Mouse (Mus musculus): ENCODE measurements around the gene Ubd. TPM values are rescaled to one million over a fixed set of nuclear protein-coding genes. Genes with fewer than 3 reads are reported as not detected.

Ubd gene
- not detected in 2 replicates for polyA plus RNA-seq (2012; rRNA removed)

DNA sequence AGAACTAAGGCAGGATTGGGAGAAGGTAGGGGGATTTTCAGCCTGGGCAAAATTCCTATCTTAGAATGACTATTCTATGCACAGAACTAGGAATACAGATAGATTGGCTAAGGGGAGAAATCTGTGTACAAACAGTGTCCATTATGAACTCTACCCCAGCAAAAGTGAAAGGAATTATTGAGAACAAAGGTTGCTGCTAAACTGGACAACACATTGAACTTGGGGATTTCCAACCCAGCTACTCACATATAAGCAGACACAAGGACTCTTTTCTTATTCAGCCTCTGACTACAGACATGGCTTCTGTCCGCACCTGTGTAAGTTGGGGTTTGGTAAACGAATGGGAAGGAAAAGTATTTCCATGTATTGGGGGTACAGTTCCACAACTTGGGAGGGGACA lies at the start of gene Ubd:
Gene Ubd (plus strand): TSS at position 237 of the 400 bp plus-strand sequence.
- TF ChIP-seq CTCF (IDR thresholded peaks at IDR 0.05; ENCODE audit: borderline replicate concordance, extremely low read depth, insufficient read depth, insufficient read length) (no peak), POLR2A (IDR thresholded peaks at IDR 0.05; ENCODE audit: borderline replicate concordance, extremely low read depth, insufficient read depth, insufficient read length, poor library complexity, severe bottlenecking) (no peak)
- DNase-seq (ENCODE audit: low read depth): no peak

DNA sequence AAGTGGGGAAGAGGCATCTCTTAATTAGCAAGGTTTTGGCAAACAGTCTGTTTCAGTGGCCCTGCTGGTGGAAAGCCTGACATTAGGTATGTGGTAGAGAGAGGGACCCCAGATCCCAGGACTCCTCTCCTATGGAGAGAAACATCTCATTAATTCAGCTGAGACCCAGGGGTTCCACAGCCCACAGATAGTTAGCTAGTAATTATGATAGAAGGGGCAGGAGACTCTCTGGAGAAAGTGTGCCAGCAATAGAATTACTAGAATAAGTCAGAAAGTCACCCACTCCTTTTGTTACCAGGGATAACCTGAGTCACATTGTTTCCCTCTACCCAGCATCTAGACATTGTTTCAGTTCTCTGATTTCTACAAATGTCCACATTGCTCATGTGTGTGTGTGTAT lies 32.3 kb upstream of the Ubd start, which contains the start of gene Olfr93:
Gene Olfr93 (minus strand): TSS at position 101 of the 400 bp plus-strand sequence.
- TF ChIP-seq CTCF (IDR thresholded peaks at IDR 0.05; ENCODE audit: borderline replicate concordance, extremely low read depth, insufficient read depth, insufficient read length) (no peak), POLR2A (IDR thresholded peaks at IDR 0.05; ENCODE audit: borderline replicate concordance, extremely low read depth, insufficient read depth, insufficient read length, poor library complexity, severe bottlenecking) (no peak)
- DNase-seq (ENCODE audit: low read depth): no peak

DNA sequence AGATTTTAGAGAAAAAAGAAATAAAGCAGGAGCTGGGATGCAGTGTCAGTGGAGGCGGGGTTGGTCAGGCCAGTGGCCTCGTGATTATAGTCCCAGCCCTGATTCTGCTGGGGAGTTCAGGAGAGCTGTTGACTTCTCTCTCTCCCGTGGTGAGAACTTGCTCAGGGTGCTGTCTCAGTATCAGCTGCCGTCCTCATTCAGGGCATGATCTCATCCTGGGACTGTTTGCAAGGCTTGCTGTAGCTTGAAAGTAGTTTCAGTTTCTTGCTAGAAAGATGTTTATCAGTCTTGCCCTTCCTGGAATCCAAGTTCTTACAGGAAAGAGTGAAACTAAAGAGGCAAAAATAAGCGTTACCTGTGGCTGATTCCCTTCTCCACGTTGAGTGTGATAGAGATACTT lies 8.2 kb upstream of the Ubd start:
- DNase-seq (ENCODE audit: low read depth): no peak
- TF ChIP-seq CTCF (IDR thresholded peaks at IDR 0.05; ENCODE audit: borderline replicate concordance, extremely low read depth, insufficient read depth, insufficient read length) (no peak), POLR2A (IDR thresholded peaks at IDR 0.05; ENCODE audit: borderline replicate concordance, extremely low read depth, insufficient read depth, insufficient read length, poor library complexity, severe bottlenecking) (no peak)

DNA sequence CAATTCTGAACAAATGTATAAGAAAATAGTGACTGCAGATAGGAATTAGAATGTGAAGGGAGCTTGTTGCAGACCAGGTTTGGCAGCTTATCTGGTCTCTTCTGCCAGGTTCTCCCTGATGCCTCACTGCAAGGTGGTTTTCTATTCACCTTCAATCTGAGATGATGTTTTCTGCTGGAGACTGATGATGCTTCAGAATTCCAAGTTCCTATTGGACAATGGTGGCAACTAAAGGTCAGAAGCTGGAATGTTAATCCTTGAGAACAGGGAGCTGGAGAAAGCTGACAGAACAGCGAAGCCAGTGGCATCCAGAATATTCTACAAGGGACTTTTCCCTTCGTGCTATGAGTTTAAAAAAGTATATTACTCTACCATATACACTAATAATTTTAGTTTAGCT lies 3.0 kb upstream of the Ubd start:
- TF ChIP-seq POLR2A (IDR thresholded peaks at IDR 0.05; ENCODE audit: borderline replicate concordance, extremely low read depth, insufficient read depth, insufficient read length, poor library complexity, severe bottlenecking) (no peak), CTCF (IDR thresholded peaks at IDR 0.05; ENCODE audit: borderline replicate concordance, extremely low read depth, insufficient read depth, insufficient read length) (no peak)
- peak; percentile 64 for DNase-seq (ENCODE audit: low read depth)

DNA sequence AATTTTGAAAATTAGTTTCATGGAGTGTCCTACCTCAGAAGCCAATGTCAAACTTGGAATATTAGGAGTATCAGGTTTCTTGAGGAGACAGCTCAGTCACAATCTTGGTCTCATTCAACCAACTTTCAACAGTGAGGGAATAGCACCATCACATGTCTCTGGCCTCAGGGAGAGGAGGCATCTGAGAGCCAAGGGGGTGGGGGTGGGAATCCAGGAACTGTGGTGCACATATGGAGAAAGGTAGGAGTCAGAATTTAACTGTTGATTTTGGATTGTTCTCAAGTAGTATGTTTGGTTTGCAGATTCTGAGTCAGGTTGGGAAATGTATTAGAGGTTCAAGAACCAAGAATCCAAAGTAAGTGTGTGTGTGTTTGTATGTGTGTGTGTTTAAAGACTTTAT lies 660 bp upstream of the Ubd start:
- TF ChIP-seq CTCF (IDR thresholded peaks at IDR 0.05; ENCODE audit: borderline replicate concordance, extremely low read depth, insufficient read depth, insufficient read length): no peak
- no peak for DNase-seq (ENCODE audit: low read depth)

DNA sequence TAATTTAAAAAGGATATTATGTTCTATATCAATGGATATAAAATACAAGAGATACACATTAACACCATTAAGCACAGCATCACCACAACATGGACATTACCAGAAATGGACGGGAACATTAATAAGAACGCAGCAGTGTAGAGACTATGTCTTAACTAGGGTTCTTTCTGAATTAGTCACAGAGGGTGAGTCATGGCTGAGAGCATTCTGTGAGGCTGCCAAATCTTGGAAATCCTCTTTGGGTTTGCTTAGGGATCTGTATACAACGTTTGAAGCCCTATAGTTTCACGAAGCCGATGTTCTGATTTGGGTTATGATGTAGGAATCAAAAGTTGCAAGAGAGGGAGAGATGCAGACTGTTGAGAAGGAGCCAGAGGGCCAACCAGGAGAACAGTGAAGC lies 1.1 kb downstream of the Ubd start:
- TF ChIP-seq POLR2A (IDR thresholded peaks at IDR 0.05; ENCODE audit: borderline replicate concordance, extremely low read depth, insufficient read depth, insufficient read length, poor library complexity, severe bottlenecking): no peak
- no peak for TF ChIP-seq CTCF (IDR thresholded peaks at IDR 0.05; ENCODE audit: borderline replicate concordance, extremely low read depth, insufficient read depth, insufficient read length)
- no peak for DNase-seq (ENCODE audit: low read depth)

DNA sequence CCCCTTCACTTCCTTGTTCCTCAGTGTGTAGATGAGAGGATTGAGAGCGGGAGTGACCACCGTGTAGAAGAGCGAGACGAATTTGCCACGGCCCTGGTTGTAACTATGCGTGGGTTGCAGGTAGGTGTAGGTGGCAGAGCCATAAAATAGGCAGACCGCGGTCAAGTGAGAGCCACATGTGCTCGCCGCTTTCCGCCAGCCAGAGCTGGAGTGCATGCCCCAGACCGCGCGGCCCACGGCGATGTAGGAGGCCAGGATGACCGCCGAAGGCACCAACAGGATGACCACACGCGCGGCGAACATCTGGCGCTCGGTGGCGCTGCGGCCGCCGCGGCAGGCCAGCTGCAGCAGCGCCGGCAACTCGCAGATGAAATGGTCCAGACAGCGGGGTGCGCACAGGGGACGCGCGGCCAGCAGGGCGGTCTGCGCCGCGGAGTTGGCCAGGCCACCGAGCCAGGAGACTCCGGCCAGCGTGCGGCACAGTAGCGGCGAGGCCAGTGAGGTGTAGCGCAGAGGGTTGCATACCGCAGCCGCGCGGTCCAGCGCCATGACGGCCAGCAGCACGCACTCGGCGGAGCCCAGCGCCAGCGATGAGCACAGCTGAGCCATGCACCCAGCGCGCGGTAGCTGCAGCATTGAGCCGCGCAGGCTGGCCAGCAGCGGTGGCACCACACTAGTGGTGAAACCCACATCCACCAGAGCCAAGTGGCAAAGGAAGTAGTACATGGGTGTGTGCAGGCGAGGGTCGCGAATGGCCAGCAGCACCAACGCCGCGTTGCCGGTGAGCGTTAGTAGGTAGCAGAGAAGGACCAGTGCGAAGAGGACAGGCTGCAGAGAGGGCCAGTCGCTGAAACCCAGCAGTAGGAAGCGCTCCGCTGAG lies 3.4 kb downstream of the Ubd start:
- peak; percentile 65 for DNase-seq (ENCODE audit: low read depth)
- TF ChIP-seq POLR2A (IDR thresholded peaks at IDR 0.05; ENCODE audit: borderline replicate concordance, extremely low read depth, insufficient read depth, insufficient read length, poor library complexity, severe bottlenecking): no peak
- TF ChIP-seq CTCF (IDR thresholded peaks at IDR 0.05; ENCODE audit: borderline replicate concordance, extremely low read depth, insufficient read depth, insufficient read length): no peak

DNA sequence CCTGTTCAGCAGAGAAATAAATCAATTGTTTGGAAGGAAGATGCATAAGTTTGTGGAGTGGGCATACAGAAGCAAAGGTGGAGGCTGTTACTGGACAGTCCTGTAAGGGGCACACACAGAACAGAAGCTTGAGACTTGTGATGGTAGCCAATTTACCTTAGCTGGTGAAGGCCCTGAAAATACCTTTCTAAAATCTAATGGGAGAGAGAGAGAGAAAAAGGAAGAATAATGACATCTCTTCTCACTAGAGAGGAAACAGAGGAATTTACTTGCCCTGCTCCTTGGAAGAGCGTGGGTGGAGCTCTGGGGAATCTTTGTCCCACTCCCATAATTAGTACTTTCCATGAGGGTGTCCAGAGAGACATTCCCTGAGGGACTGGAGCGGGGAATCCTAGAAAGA lies 7.2 kb downstream of the Ubd start, which contains the start of gene Olfr94:
Gene Olfr94 (minus strand): TSS at position 101 of the 400 bp plus-strand sequence.
- DNase-seq (ENCODE audit: low read depth): no peak
- TF ChIP-seq POLR2A (IDR thresholded peaks at IDR 0.05; ENCODE audit: borderline replicate concordance, extremely low read depth, insufficient read depth, insufficient read length, poor library complexity, severe bottlenecking) (no peak), CTCF (IDR thresholded peaks at IDR 0.05; ENCODE audit: borderline replicate concordance, extremely low read depth, insufficient read depth, insufficient read length) (no peak)

DNA sequence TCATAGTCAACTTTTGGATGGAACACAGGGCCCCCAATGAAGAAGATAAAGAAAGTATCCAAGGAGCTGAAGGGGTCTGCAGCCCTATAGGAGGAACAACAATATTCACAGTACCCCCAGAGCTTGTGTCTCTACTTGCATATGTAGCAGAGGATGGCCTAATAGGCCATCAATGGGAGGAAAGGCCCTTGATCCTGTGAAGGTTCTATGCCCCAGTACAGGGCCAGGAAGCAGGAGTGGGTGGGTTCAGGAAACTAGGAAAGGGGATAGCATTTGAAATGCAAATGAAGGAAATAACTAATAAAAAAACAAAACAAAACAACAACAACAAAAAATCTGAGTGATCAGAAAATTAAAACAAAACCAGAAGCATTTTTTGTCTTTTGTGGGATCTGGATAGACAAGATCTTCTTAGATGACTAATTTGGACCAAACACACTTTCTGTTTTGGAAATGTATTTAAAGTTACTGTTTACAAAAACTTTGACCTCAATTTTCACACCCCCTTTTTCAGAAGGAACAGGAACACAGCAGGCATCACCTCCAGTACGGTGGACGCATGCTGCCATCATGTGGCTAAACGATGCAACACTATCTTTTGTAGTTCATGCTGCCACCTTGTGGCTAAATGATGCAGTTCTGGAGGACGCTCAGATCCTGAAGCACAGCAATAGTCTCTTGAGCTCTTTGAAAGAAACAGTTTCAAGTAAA lies 9.7 kb downstream of the Ubd start:
- DNase-seq (ENCODE audit: low read depth): peak; percentile 90
- TF ChIP-seq CTCF (IDR thresholded peaks at IDR 0.05; ENCODE audit: borderline replicate concordance, extremely low read depth, insufficient read depth, insufficient read length) (peak; percentile 99), POLR2A (IDR thresholded peaks at IDR 0.05; ENCODE audit: borderline replicate concordance, extremely low read depth, insufficient read depth, insufficient read length, poor library complexity, severe bottlenecking) (no peak)

DNA sequence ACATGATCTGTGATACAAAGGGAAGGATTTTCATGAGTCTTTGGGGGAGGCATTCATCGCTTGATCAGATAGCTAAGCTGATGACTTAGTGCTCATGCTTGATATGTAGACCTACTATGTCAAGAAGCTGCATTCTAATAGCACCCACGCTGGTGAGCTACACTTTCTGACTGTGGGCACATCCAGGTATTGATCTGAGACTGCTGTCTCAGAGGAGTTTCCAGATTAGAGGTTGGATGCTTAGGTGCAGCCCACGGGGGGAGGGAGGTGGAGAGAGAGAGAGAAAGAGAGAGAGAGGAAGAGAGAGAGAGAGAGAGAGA lies 10.2 kb downstream of the Ubd start:
- no peak for TF ChIP-seq CTCF (IDR thresholded peaks at IDR 0.05; ENCODE audit: borderline replicate concordance, extremely low read depth, insufficient read depth, insufficient read length)
- no peak for TF ChIP-seq POLR2A (IDR thresholded peaks at IDR 0.05; ENCODE audit: borderline replicate concordance, extremely low read depth, insufficient read depth, insufficient read length, poor library complexity, severe bottlenecking)
- no peak for DNase-seq (ENCODE audit: low read depth)

DNA sequence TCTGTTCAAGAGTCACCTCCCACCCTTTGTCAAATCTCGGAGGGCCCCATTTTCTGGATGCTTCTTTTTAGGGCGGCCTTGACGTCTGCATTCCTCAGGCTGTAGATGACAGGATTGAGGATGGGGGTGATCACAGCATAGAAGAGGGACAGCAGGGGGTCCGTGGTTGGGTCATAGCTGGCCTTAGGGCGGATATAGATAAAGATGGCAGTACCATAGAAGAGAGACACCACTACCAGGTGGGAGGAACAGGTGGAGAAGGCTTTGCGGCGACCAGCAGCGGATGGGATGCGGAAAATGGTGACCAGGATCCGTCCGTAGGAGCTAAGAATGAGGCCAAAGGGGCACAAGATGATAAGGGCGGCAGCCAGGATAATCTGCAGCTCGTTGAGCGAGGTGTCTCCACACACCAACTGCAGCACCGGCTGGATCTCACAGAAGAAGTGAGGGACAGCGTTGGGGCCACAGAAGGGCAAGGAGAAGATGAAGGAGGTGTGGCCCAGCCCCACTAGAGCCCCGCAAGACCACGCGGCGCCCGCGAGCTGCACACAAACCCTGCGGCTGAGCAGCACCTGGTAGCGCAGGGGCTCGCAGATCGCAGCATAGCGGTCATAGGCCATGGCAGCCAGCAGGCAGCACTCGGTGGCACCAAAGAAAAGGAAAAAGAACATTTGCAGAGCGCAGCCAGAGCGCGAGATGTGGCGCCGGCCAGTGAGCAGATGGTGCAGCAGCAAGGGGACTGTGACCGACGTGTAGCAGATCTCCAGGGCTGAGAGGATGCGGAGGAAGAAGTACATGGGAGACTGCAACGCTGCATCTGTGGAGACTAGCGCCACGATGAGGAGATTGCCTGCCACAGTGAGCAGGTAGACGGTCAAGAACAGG lies 17.4 kb downstream of the Ubd start:
- DNase-seq (ENCODE audit: low read depth): peak; percentile 55
- TF ChIP-seq POLR2A (IDR thresholded peaks at IDR 0.05; ENCODE audit: borderline replicate concordance, extremely low read depth, insufficient read depth, insufficient read length, poor library complexity, severe bottlenecking) (no peak), CTCF (IDR thresholded peaks at IDR 0.05; ENCODE audit: borderline replicate concordance, extremely low read depth, insufficient read depth, insufficient read length) (no peak)
